Mouse (Mus musculus): ENCODE measurements around the gene Sos2. TPM values are rescaled to one million over a fixed set of nuclear protein-coding genes. Genes with fewer than 3 reads are reported as not detected.
"Not testable (repeated sequence)": the region's sequence is repeated elsewhere in the genome, so short reads cannot be mapped to it uniquely, and the experiment has no call there.

Gene Sos2
- polyA plus RNA-seq, 1 experiment from 2014 or later: 14.2 TPM

- Histone ChIP-seq H3K36me3 (ENCODE audit: control insufficient read depth, insufficient read depth, low read length) (peaks cover 40% of the 10 kb centered on the region), H3K9ac (replicated peaks; ENCODE audit: low read length) (no peak overlapping the region), H3K9me3 (ENCODE audit: control insufficient read depth, low read length) (peaks cover 5% of the 10 kb centered on the region), H3K4me1 (ENCODE audit: control insufficient read depth, insufficient read depth, low read length) (no peaks in the 10 kb centered on the region), H3K4me3 (replicated peaks; ENCODE audit: low read depth, low read length) (no peak overlapping the region), H3K4me2 (ENCODE audit: low read length) (no peak overlapping the region), H3K27me3 (ENCODE audit: control insufficient read depth, insufficient read depth, low read length) (no peaks in the 10 kb centered on the region), H3K27ac (replicated peaks; ENCODE audit: low read depth, low read length) (no peak overlapping the region)
- WGBS: 92% methylated on average over 8 of the region's 8 CpGs
- DNase-seq (no peak), ATAC-seq (ENCODE audit: low FRiP score, low TSS enrichment) (no peak)
Measured at GRCm38 (mm10) chr12:69649511-69649910, 32.1 kb downstream of the Sos2 start.

GRCm38 (mm10) chr12:69645821-69646616 lies 35.6 kb downstream of the Sos2 start:
- Histone ChIP-seq H3K27me3 (ENCODE audit: control insufficient read depth, insufficient read depth, low read length) (no peaks in the 10 kb centered on the region), H3K27ac (replicated peaks; ENCODE audit: low read depth, low read length) (no peak overlapping the region), H3K36me3 (ENCODE audit: control insufficient read depth, insufficient read depth, low read length) (peaks cover 15% of the 10 kb centered on the region), H3K4me3 (replicated peaks; ENCODE audit: low read depth, low read length) (no peak overlapping the region), H3K4me1 (ENCODE audit: control insufficient read depth, insufficient read depth, low read length) (no peaks in the 10 kb centered on the region), H3K9me3 (ENCODE audit: control insufficient read depth, low read length) (no peaks in the 10 kb centered on the region), H3K9ac (replicated peaks; ENCODE audit: low read length) (no peak overlapping the region), H3K4me2 (ENCODE audit: low read length) (no peak overlapping the region)
- 90% methylated on average over 8 of the region's 8 CpGs for WGBS
- no peak for DNase-seq
- no peak for ATAC-seq (ENCODE audit: low FRiP score, low TSS enrichment)

GRCm38 (mm10) chr12:69644877-69645276 lies 36.8 kb downstream of the Sos2 start:
- WGBS: 83% methylated on average over 3 of the region's 3 CpGs
- ATAC-seq (ENCODE audit: low FRiP score, low TSS enrichment) (no peak), DNase-seq (peak; percentile 20)
- no peaks in the 10 kb centered on the region for H3K9me3 ChIP-seq (ENCODE audit: control insufficient read depth, low read length)
- H3K27ac ChIP-seq (replicated peaks; ENCODE audit: low read depth, low read length): no peak overlapping the region
- no peaks in the 10 kb centered on the region for H3K4me1 ChIP-seq (ENCODE audit: control insufficient read depth, insufficient read depth, low read length)
- no peak overlapping the region for H3K9ac ChIP-seq (replicated peaks; ENCODE audit: low read length)
- H3K4me2 ChIP-seq (ENCODE audit: low read length): no peak overlapping the region
- no peak overlapping the region for H3K4me3 ChIP-seq (replicated peaks; ENCODE audit: low read depth, low read length)
- H3K36me3 ChIP-seq (ENCODE audit: control insufficient read depth, insufficient read depth, low read length): peaks cover 23% of the 10 kb centered on the region
- H3K27me3 ChIP-seq (ENCODE audit: control insufficient read depth, insufficient read depth, low read length): no peaks in the 10 kb centered on the region

- H3K9me3 ChIP-seq (ENCODE audit: control insufficient read depth, low read length): no peaks in the 10 kb centered on the region
- H3K27ac ChIP-seq (replicated peaks; ENCODE audit: low read depth, low read length): no peak overlapping the region
- no peak overlapping the region for H3K9ac ChIP-seq (replicated peaks; ENCODE audit: low read length)
- DNase-seq (no peak), ATAC-seq (ENCODE audit: low FRiP score, low TSS enrichment) (no peak)
- H3K36me3 ChIP-seq (ENCODE audit: control insufficient read depth, insufficient read depth, low read length): peaks cover 28% of the 10 kb centered on the region
- H3K4me2 ChIP-seq (ENCODE audit: low read length): no peak overlapping the region
- H3K4me1 ChIP-seq (ENCODE audit: control insufficient read depth, insufficient read depth, low read length): no peaks in the 10 kb centered on the region
- H3K27me3 ChIP-seq (ENCODE audit: control insufficient read depth, insufficient read depth, low read length): no peaks in the 10 kb centered on the region
- no peak overlapping the region for H3K4me3 ChIP-seq (replicated peaks; ENCODE audit: low read depth, low read length)
- WGBS: 92% methylated on average over 5 of the region's 5 CpGs
Measured at GRCm38 (mm10) chr12:69642877-69643276, 38.8 kb downstream of the Sos2 start.

- H3K27ac ChIP-seq (replicated peaks; ENCODE audit: low read depth, low read length): no peak overlapping the region
- no peaks in the 10 kb centered on the region for H3K9me3 ChIP-seq (ENCODE audit: control insufficient read depth, low read length)
- WGBS: 91% methylated on average over 3 of the region's 3 CpGs
- no peaks in the 10 kb centered on the region for H3K4me1 ChIP-seq (ENCODE audit: control insufficient read depth, insufficient read depth, low read length)
- H3K9ac ChIP-seq (replicated peaks; ENCODE audit: low read length): no peak overlapping the region
- no peak overlapping the region for H3K4me3 ChIP-seq (replicated peaks; ENCODE audit: low read depth, low read length)
- ATAC-seq (ENCODE audit: low FRiP score, low TSS enrichment): no peak
- no peaks in the 10 kb centered on the region for H3K27me3 ChIP-seq (ENCODE audit: control insufficient read depth, insufficient read depth, low read length)
- peaks cover 30% of the 10 kb centered on the region for H3K36me3 ChIP-seq (ENCODE audit: control insufficient read depth, insufficient read depth, low read length)
- H3K4me2 ChIP-seq (ENCODE audit: low read length): no peak overlapping the region
- DNase-seq: peak; percentile 47
Measured at GRCm38 (mm10) chr12:69634761-69635160, 46.9 kb downstream of the Sos2 start.

- H3K4me1 ChIP-seq (ENCODE audit: control insufficient read depth, insufficient read depth, low read length); H3K9me3 ChIP-seq (ENCODE audit: control insufficient read depth, low read length); H3K4me2 ChIP-seq (ENCODE audit: low read length); H3K27me3 ChIP-seq (ENCODE audit: control insufficient read depth, insufficient read depth, low read length); DNase-seq; H3K27ac ChIP-seq (replicated peaks; ENCODE audit: low read depth, low read length); ATAC-seq (ENCODE audit: low FRiP score, low TSS enrichment); H3K4me3 ChIP-seq (replicated peaks; ENCODE audit: low read depth, low read length); H3K9ac ChIP-seq (replicated peaks; ENCODE audit: low read length): not testable (repeated sequence)
- H3K36me3 ChIP-seq (ENCODE audit: control insufficient read depth, insufficient read depth, low read length): peaks cover 36% of the 10 kb centered on the region
- 92% methylated on average over 5 of the region's 5 CpGs for WGBS
Measured at GRCm38 (mm10) chr12:69618590-69618989, 63.1 kb downstream of the Sos2 start.

- Histone ChIP-seq H3K27ac (replicated peaks; ENCODE audit: low read depth, low read length) (no peak overlapping the region), H3K36me3 (ENCODE audit: control insufficient read depth, insufficient read depth, low read length) (peaks cover 26% of the 10 kb centered on the region), H3K4me3 (replicated peaks; ENCODE audit: low read depth, low read length) (no peak overlapping the region), H3K9ac (replicated peaks; ENCODE audit: low read length) (no peak overlapping the region), H3K9me3 (ENCODE audit: control insufficient read depth, low read length) (no peaks in the 10 kb centered on the region), H3K27me3 (ENCODE audit: control insufficient read depth, insufficient read depth, low read length) (no peaks in the 10 kb centered on the region), H3K4me2 (ENCODE audit: low read length) (no peak overlapping the region), H3K4me1 (ENCODE audit: control insufficient read depth, insufficient read depth, low read length) (no peaks in the 10 kb centered on the region)
- WGBS: 93% methylated on average over 2 of the region's 2 CpGs
- DNase-seq (no peak), ATAC-seq (ENCODE audit: low FRiP score, low TSS enrichment) (no peak)
Measured at GRCm38 (mm10) chr12:69604367-69604766, 77.3 kb downstream of the Sos2 start.

GRCm38 (mm10) chr12:69597446-69597845 lies 84.2 kb downstream of the Sos2 start:
- H3K9me3 ChIP-seq (ENCODE audit: control insufficient read depth, low read length): no peaks in the 10 kb centered on the region
- H3K9ac ChIP-seq (replicated peaks; ENCODE audit: low read length): no peak overlapping the region
- peaks cover 15% of the 10 kb centered on the region for H3K36me3 ChIP-seq (ENCODE audit: control insufficient read depth, insufficient read depth, low read length)
- no peak overlapping the region for H3K4me2 ChIP-seq (ENCODE audit: low read length)
- WGBS: 93% methylated on average over 4 of the region's 4 CpGs
- H3K4me1 ChIP-seq (ENCODE audit: control insufficient read depth, insufficient read depth, low read length): no peaks in the 10 kb centered on the region
- no peak overlapping the region for H3K27ac ChIP-seq (replicated peaks; ENCODE audit: low read depth, low read length)
- H3K4me3 ChIP-seq (replicated peaks; ENCODE audit: low read depth, low read length): no peak overlapping the region
- H3K27me3 ChIP-seq (ENCODE audit: control insufficient read depth, insufficient read depth, low read length): no peaks in the 10 kb centered on the region
- DNase-seq: no peak
- ATAC-seq (ENCODE audit: low FRiP score, low TSS enrichment): no peak

GRCm38 (mm10) chr12:69593130-69593529 lies 88.5 kb downstream of the Sos2 start:
- no peak overlapping the region for H3K9ac ChIP-seq (replicated peaks; ENCODE audit: low read length)
- no peak overlapping the region for H3K27ac ChIP-seq (replicated peaks; ENCODE audit: low read depth, low read length)
- 80% methylated on average over 5 of the region's 5 CpGs for WGBS
- no peak overlapping the region for H3K4me2 ChIP-seq (ENCODE audit: low read length)
- H3K4me3 ChIP-seq (replicated peaks; ENCODE audit: low read depth, low read length): no peak overlapping the region
- H3K4me1 ChIP-seq (ENCODE audit: control insufficient read depth, insufficient read depth, low read length): no peaks in the 10 kb centered on the region
- peaks cover 42% of the 10 kb centered on the region for H3K36me3 ChIP-seq (ENCODE audit: control insufficient read depth, insufficient read depth, low read length)
- no peaks in the 10 kb centered on the region for H3K9me3 ChIP-seq (ENCODE audit: control insufficient read depth, low read length)
- DNase-seq: no peak
- H3K27me3 ChIP-seq (ENCODE audit: control insufficient read depth, insufficient read depth, low read length): no peaks in the 10 kb centered on the region
- ATAC-seq (ENCODE audit: low FRiP score, low TSS enrichment): no peak
